16 mouse cellular contexts compared by ENCODE assay signal in the genomic region with DNA sequence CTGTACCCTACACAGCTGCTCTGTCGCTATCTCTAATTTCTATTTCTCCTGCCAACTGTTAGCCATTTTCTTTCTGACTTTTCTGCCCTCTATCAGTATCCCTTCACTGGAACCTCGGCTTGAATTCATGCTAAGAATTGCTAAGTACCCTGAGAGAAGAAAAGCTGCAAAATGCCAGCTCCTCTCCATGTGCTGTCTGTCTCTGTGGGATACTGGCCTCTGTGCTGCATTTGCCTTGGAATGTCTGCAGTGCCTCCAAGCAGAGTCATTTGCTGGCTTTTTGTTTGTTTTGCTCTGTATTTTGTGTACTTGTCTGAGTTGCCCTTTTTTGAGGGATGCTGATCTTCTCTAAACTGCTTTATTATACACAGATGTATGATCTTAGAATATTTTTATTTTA.
"Had no signal": no experiment of that assay in that cellular context is flagged by ENCODE, and none has a peak within 500 bp of the region (broad histone marks: within the 10 kb centered on the region; RNA-seq: fewer than 3 reads in every experiment).

No protein-coding gene starts in this region.

- H3K4me2 ChIP-seq: liver, embryonic 13.5 days; midbrain, embryonic 12.5 days; neural tube, embryonic 12.5 days; neural tube, embryonic 15.5 days had no signal

- DNase-seq: kidney, adult 9 months; kidney, postnatal 14 days; kidney, postnatal 4 days; liver, embryonic 13.5 days; lung, adult 2 months; lung, postnatal 14 days; lung, postnatal 4 days; right cerebral cortex, adult 18-20 months; right cerebral cortex, postnatal 14 days; right cerebral cortex, postnatal 4 days; thymus, adult 2 months; thymus, postnatal 14 days had no signal

- H3K27me3 ChIP-seq: liver, embryonic 13.5 days; midbrain, embryonic 12.5 days; neural tube, embryonic 12.5 days; neural tube, embryonic 15.5 days had no signal

- H3K4me1 ChIP-seq: liver, embryonic 13.5 days; midbrain, embryonic 12.5 days; neural tube, embryonic 12.5 days; neural tube, embryonic 15.5 days had no signal

- H3K36me3 ChIP-seq: liver, embryonic 13.5 days; midbrain, embryonic 12.5 days; neural tube, embryonic 12.5 days; neural tube, embryonic 15.5 days had no signal

- H3K4me3 ChIP-seq: liver, embryonic 13.5 days; midbrain, embryonic 12.5 days; neural tube, embryonic 12.5 days; neural tube, embryonic 15.5 days had no signal

- H3K27ac ChIP-seq: liver, embryonic 13.5 days; midbrain, embryonic 12.5 days; neural tube, embryonic 12.5 days; neural tube, embryonic 15.5 days; stomach, postnatal 0 days had no signal

- H3K9ac ChIP-seq: liver, embryonic 13.5 days; midbrain, embryonic 12.5 days; neural tube, embryonic 12.5 days; neural tube, embryonic 15.5 days had no signal

- H3K9me3 ChIP-seq: neural tube, embryonic 12.5 days; neural tube, embryonic 15.5 days had no signal
